Mouse (Mus musculus): ENCODE results near the gene Xirp1.

The Xirp1 gene

GRCm38 (mm10) chr9:119983585-119984535, 39.5 kb downstream of the Xirp1 start:
- DNase-seq: peak; percentile 88

DNA sequence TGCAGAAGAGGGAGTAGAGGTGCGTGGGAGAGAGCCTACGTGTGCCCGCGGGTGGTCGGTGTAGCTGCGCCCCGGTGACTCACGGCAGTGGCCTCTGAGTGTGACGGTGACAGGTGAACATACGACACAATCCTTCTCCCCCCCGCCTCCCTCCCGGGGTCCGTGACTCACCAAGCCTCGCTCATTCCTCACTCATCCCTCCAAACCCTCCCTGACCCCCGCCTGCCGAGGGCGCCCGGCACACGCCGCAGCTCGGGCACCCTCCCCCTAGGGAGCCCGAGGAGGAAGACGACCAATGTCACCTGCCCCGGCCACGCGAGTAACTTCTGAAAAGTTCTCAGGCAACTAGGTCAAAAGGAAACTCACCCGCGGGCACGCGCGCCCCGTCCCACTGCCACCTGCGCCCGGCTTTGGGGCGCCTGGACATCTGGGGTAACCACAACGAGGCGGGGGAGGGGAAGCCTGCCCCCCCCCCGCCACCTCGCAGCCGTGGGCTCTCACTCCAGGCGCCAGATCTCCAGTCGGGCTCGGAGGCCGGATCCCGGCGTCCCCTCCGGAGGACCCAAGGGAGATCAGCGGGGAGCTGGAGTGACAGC, 40.3 kb downstream of the Xirp1 start:
- peak; percentile 83 to 86 for DNase-seq

DNA sequence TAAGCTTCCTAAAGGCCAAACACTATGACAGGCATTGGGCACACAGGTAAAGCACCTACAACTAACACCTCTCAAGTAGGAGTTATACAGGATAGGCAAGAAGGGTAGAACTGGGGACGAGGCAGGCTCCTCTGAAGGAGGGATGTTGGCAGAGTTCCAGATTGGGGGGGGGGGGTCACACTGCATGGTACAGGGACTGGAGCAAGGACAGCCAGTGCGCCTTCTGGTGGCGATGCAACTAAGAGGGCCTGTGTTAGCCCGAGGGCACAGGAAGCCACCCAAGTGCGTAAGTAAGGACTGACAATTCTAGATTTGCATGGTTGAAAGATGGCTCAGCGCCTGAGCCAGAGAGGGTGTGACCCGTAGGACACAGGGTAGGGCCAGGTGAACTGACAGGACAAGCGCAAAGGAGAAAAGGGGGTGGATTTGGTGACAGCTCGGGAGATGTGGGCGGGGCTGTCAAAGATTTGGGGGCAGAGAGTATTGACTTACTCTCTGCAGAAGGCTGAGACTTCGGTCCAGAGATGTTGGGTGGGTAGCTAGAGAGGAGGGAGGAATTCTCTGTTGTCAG, 41.1 kb downstream of the Xirp1 start:
- peak; percentile 84 to 87 for DNase-seq

GRCm38 (mm10) chr9:119981183-119982179, 41.9 kb downstream of the Xirp1 start:
- peak; percentile 81 to 82 for DNase-seq

DNA sequence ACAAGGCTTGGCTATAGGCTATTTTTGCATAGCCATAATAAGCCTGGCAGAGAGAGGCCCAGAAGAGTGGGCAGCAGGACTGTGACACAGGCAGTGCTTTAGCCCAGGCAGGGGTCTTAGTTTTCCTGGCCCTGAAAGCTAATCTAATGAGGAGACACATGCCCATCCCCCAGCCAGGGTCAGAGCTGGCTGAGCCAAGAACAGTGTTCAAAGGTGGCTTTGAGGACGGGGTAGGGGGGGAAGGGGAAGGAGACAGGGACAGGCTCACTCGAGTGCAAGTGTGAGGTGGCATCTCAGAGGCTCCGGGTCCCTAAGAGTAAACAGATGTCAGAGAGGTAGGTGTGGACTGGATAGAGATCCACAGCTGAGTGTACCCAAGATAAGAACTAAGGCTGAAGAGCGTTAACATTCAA, 42.6 kb downstream of the Xirp1 start:
- no peak for DNase-seq

DNA sequence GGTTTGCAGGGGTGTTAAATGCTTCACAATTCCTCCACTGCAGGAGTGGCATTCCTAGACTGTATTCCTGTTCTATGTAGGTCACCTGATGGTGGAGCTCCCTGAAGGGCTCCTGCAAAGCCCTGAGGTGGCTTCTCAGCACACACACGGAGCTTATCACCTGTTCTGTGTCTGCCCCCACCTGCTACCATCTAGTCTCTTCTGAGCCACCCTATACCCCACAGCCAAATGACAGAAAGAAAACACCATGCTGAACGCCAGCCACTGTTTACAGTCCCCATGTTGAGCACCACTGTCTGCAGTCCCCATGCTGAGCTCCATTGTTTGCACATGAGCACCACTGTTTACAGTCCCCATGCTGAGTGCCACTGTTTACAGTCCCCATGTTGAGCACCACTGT, 43.6 kb downstream of the Xirp1 start:
- no peak for DNase-seq

DNA sequence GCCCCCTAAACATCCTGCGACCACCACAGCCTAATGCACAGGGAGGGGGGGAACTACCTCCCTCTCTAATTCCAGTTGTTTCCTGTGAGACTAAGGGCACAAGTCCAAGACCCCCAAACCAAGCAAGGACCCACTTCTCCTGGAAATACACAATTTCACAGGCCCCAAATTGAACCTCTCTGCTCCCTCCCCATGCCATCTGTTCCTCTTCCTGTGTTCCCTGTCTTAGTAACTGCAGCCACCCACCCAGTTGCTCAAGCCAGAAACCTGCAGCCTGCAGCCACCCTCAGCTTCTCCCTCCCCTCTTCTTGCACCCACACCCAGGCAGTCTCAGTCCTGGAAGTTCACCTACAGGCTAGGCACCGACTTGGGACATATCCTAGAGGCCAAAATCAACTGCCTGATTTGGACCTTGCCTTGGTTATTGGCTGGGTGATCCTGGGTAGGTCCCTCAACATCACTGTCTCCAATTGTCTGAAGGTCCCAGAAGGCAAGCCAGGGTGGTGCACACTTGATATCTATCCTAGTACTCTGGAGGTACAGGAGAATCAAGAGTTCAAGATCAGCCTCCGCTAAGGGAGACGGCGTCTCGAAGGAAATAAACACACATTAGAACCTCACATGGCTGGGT, 44.5 kb downstream of the Xirp1 start:
- no peak for DNase-seq

- peak; percentile 81 to 85 for DNase-seq
Measured at GRCm38 (mm10) chr9:119978151-119978810, 45.1 kb downstream of the Xirp1 start.

DNA sequence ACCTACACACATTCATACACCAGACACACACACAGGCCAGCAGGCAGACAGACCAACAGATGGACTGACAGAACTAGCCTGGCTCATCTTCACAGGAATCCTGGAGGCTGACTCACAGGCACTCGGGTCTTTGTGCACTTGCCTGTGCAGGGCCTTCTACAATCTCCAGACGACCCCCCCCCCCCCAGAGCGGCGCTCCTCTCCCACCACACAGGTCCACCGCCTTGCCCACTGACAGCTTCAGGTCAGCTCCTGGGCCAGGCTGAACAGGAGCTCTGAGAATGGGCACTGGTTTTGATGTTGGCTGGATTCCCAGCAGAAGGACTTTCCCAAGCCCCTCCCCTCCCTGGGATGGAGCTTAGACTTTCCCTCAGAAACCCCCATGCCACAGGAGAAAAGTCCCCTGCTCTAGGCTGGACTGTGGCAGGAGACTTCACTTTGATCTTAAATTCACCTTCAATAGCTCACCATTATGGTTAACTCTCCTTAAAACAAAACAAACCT, 45.8 kb downstream of the Xirp1 start:
- DNase-seq: no peak

DNA sequence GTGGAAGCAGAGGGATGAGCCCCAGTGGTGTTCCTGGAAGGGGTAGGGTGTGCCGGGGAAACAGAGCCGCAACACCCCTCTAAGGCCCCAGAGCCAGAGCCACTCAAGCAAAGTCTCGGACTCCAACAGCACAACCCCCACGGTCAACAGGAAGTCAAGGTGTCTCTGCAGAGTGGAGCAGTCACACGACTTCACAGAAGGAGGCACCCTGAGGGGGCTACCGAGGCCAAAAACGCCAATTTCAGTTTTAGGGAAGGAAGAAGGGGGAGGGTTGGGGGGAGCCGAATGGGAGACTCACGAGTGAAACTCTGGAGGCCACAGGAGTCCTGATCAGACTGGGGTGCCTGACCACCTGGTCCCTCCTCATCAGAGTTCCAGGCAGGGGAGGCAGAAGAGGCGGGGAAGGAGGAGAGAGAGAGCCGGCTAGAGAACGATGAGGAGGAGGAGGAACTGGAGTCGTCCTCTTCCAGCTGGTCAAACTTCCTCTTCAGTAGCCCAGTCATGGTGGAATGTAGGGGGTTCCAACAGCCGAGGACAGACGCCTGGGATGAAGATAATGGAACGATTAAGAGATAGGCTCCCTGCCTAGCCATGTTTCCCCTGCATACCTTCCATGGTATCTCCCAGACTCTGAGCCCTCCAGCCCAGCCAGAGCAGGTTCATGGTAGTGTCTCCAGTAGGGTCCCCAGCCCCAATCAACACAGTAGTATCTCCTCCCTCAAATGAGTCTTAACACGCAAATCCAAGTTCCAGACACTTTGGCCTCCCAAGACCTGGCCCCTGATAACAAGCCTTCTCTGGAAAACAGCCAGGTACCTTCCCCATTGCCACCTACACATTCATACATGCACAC, 46.5 kb downstream of the Xirp1 start:
- DNase-seq: peak; percentile 53 to 59

- DNase-seq: no peak
Measured at GRCm38 (mm10) chr9:119975286-119975685, 48.1 kb downstream of the Xirp1 start.

DNA sequence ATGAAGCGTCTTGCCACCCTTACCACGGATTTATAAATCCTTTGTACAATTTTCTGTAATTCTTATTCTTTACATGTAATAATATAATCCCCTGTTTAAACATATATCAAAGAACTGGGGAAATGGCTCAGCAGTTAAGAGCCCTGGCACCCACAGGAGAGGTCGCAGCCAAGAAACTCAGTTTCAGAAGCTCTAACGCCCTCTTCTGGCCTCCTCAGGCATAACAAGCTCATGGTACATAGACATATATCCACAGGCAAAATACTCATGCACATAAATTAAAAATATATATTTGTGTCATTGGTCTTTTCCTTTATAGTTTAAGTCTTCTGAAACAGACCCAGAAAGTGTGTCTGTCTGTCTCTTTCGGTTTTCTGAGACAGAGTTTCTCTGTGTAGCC, 48.8 kb downstream of the Xirp1 start:
- peak; percentile 64 to 66 for DNase-seq

DNA sequence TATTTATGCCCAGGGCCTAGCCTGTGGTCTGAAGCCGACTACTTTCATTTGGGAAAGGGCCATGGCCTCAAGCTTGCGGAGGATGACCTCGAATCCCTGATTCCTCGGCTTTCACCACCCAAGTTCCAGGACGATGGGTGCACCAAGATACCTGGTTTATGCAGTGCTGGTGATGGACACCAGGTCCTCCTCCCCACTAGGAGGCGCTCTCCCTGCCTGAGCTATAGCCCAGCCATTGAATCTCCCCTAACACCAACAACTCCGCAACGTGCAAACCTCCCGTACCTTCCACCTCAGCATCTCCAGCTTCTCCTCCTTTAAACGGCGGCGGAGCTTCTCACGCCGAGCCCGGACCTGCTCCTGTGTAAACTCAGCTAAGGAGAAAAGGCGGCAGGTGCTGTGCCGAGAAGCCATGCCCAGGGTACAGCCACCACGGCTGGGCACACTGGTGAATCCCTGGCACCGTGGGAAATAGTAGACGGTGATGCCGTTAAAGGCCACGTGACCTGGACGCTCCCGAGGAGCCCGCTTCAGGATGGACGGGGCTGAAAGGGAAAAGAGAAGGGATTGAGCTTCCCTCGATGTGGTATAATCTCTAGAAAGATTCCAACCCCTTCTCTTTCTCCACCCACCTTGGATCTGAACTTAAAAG, 49.4 kb downstream of the Xirp1 start:
- peak; percentile 77 to 80 for DNase-seq

GRCm38 (mm10) chr9:119973281-119973680, 50.1 kb downstream of the Xirp1 start:
- no peak for DNase-seq

DNA sequence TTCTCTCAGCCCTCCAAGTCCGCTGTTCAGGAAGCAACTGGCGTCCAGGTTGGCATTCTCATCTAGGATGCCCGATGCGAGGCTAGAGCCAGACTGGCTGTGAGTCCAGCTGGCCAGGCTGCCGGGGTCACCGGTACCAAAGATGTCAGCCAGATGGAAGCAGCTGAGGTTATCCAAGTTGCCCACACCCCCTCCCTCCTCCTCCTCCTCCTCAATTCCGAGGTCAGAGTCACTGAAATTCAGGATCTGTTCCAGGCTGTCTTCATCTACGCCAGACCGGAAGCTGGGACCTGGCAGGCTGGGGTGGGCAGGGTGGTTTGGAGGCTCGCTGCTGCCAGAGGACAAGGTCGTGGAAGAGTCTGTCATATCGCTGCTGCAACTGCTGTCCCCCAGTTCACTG, 50.8 kb downstream of the Xirp1 start:
- no peak for DNase-seq

- DNase-seq: no peak
Measured at GRCm38 (mm10) chr9:119972166-119972565, 51.2 kb downstream of the Xirp1 start.

GRCm38 (mm10) chr9:119970763-119971656, 52.4 kb downstream of the Xirp1 start:
- no peak for DNase-seq

DNA sequence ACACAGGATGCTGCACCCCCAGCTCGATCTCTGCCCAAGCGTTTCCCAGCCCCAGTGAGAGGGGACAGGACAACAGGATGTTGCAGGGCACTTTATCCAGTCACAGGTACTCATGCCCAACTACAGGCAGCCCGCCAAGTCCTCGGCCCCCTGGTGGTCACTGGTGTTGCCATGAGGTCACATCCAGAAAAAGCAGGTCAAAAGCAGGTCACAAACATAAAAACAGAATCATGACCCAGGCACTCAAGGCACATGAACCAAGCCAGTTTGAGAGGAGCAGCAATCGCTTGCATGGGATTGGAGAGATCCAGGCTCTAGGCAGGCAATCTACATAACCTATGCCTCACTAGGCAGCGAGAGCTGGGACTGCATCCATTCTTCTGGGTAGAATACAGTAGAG, 53.2 kb downstream of the Xirp1 start:
- DNase-seq: peak; percentile 78 to 82

DNA sequence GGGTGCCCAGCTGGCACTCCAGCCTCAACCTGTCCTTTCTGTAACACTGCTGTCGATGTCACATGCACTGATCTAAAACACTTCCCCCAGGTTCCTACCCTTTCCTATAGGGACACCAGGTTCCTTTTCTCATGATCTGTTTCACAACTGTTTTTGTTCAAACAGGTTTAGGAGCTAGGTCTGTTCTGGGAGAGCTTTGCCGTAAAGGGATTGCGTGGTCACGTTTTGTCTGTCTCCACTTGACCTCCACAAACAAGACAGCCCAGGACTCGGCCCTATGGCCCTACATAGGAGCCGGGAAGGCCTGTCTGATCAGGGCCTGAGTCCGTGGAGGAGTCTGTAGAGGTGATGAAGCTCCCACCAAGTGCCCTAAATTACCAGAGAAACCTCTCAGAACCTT, 53.6 kb downstream of the Xirp1 start:
- DNase-seq: no peak
